In genomic region chr8:121358609-121359008, GRCm38 (mm10) we compare ENCODE assay signal across 11 mouse cellular contexts.
A peak's percentile ranks its signal among the peaks of the same experiment; 100 is the strongest.
DNase-seq lines count a peak whose midpoint lies in the region; ATAC-seq and TF ChIP-seq lines count a peak whose summit lies in the region.
"Had no signal": no experiment of that assay in that cellular context is flagged by ENCODE, and none has a peak within 500 bp of the region (broad histone marks: within the 10 kb centered on the region; RNA-seq: fewer than 3 reads in every experiment).

No protein-coding gene starts in this region.

- H3K36me3 ChIP-seq in embryonic facial prominence, embryonic 13.5 days: no peaks in the 10 kb centered on the region
- no peaks in the 10 kb centered on the region for H3K36me3 ChIP-seq in heart, postnatal 0 days (replicated peaks; ENCODE audit: control insufficient read depth, insufficient read depth, low read length)
- no peaks in the 10 kb centered on the region for H3K36me3 ChIP-seq in liver, embryonic 15.5 days (replicated peaks)

- no peak for ATAC-seq in embryonic facial prominence, embryonic 13.5 days (ENCODE audit: insufficient number of reproducible peaks, insufficient read depth, low FRiP score, low TSS enrichment, low read depth)
- peak; percentile 89 for ATAC-seq in heart, postnatal 0 days (ENCODE audit: insufficient read depth, low read depth)
- peak; percentile 37; the same call in 1 of the 2 replicates for ATAC-seq in liver, embryonic 15.5 days (ENCODE audit: insufficient read depth)

- peak; percentile 36 for DNase-seq in kidney, adult 9 months
- DNase-seq in kidney, adult 11 months: no peak
- DNase-seq in heart, postnatal 0 days (ENCODE audit: low spot score): peak; percentile 49
- DNase-seq in urinary bladder, adult 18-20 months (ENCODE audit: low spot score in 2 of 2): no peak
- no peak for DNase-seq in cerebellum, adult 8-10 months
- no peak for DNase-seq in cerebellum, adult 9-10 months
- DNase-seq: cerebellum, adult 18-20 months; gastrocnemius, postnatal 14 days had no signal

- H3K4me2 ChIP-seq in embryonic facial prominence, embryonic 13.5 days: no peak overlapping the region
- no peak overlapping the region for H3K4me2 ChIP-seq in heart, postnatal 0 days (ENCODE audit: low read depth, low read length)
- H3K4me2 ChIP-seq in liver, embryonic 15.5 days: no peak overlapping the region

- WGBS in embryonic facial prominence, embryonic 13.5 days: 34% methylated on average over 4 of the region's 4 CpGs
- WGBS in heart, postnatal 0 days: 35% methylated on average over 4 of the region's 4 CpGs
- WGBS in liver, embryonic 15.5 days (ENCODE audit: insufficient replicate concordance): 37% methylated on average over 4 of the region's 4 CpGs

- peaks cover 24% of the 10 kb centered on the region for H3K4me1 ChIP-seq in embryonic facial prominence, embryonic 13.5 days
- peaks cover 20% of the 10 kb centered on the region for H3K4me1 ChIP-seq in heart, postnatal 0 days (ENCODE audit: control insufficient read depth, insufficient read depth)
- H3K4me1 ChIP-seq in liver, embryonic 15.5 days (replicated peaks): 0 out of 2 replicates have a peak, but pooled peaks cover 5% of the 10 kb centered on the region

- 0 out of 2 replicates have a peak, but pooled peaks cover 2% of the 10 kb centered on the region for H3K9me3 ChIP-seq in embryonic facial prominence, embryonic 13.5 days
- H3K9me3 ChIP-seq in heart, postnatal 0 days (replicated peaks; ENCODE audit: control insufficient read depth, low read length): no peaks in the 10 kb centered on the region
- no peaks in the 10 kb centered on the region for H3K9me3 ChIP-seq in liver, embryonic 15.5 days (replicated peaks)

- peak overlapping the region; percentile 29; the same call in 1 of the 2 replicates for H3K27ac ChIP-seq in embryonic facial prominence, embryonic 13.5 days
- H3K27ac ChIP-seq in heart, postnatal 0 days (ENCODE audit: low read depth): no peak overlapping the region
- no peak overlapping the region for H3K27ac ChIP-seq in liver, embryonic 15.5 days (replicated peaks)

- no peak overlapping the region for H3K4me3 ChIP-seq in embryonic facial prominence, embryonic 13.5 days
- no peak overlapping the region for H3K4me3 ChIP-seq in heart, postnatal 0 days (ENCODE audit: low read depth, low read length)
- no peak overlapping the region for H3K4me3 ChIP-seq in liver, embryonic 15.5 days (replicated peaks)
- H3K4me3 ChIP-seq: erythroblast, embryonic 14.5 days had no signal

- peaks cover 47% of the 10 kb centered on the region for H3K27me3 ChIP-seq in embryonic facial prominence, embryonic 13.5 days
- H3K27me3 ChIP-seq in heart, postnatal 0 days (ENCODE audit: control insufficient read depth, insufficient read depth, low read length): no peaks in the 10 kb centered on the region
- H3K27me3 ChIP-seq in liver, embryonic 15.5 days: peaks cover 13% of the 10 kb centered on the region; the same call in 1 of the 2 replicates

- no peak for TF ChIP-seq CTCF in heart, postnatal 0 days (IDR thresholded peaks at IDR 0.05; ENCODE audit: low read depth)

- peak overlapping the region; percentile 4; the same call in 1 of the 2 replicates for H3K9ac ChIP-seq in embryonic facial prominence, embryonic 13.5 days
- H3K9ac ChIP-seq in heart, postnatal 0 days (replicated peaks; ENCODE audit: low read depth, low read length): no peak overlapping the region
- H3K9ac ChIP-seq in liver, embryonic 15.5 days: no peak overlapping the region

- no peak for TF ChIP-seq EP300 in heart, postnatal 0 days (IDR thresholded peaks at IDR 0.05; ENCODE audit: low read depth)

Comparison
In these comparisons a context has a peak if more than half of its experiments do, and no peak if none do; other contexts are left out.
1. DNase-seq: peak in kidney, adult 9 months (single experiment) and heart, postnatal 0 days (single experiment); none in kidney, adult 11 months (single experiment), urinary bladder, adult 18-20 months (0 of 2), cerebellum, adult 8-10 months (single experiment) and cerebellum, adult 9-10 months (single experiment).